Mouse (Mus musculus) macrophage (primary cell): ENCODE measurements around the gene Mapkap1. TPM values are rescaled to one million over a fixed set of nuclear protein-coding genes. Genes with fewer than 3 reads are reported as not detected.

Experiments used
- H3K27ac ChIP-seq: fragments of 350-480 bp; formaldehyde crosslinking; 2 replicates; pipeline ENCODE4 v1.9.0; 2021
- H3K36me3 ChIP-seq: fragments of 350-480 bp; formaldehyde crosslinking; 2 replicates; pipeline ENCODE4 v1.9.0; 2021; ENCODE audit errors: inconsistent target
- H3K4me3 ChIP-seq: fragments of 350-480 bp; formaldehyde crosslinking; 2 replicates; pipeline ENCODE4 v1.9.0; 2021; ENCODE audit errors: inconsistent target
- H3K79me2 ChIP-seq: fragments of 350-480 bp; formaldehyde crosslinking; 2 replicates; pipeline ENCODE4 v1.9.0; 2021; ENCODE audit errors: inconsistent target
- WGBS: methylation state at CpG from one replicate; pipeline ENCODE4 v1.1.7; 2026; ENCODE audit warnings: inconsistent platforms; ENCODE audit not compliant: missing documents; 5-methylcytosine and 5-hydroxymethylcytosine counted together
- polyA plus RNA-seq: library from polyadenylated mRNA; stranded (reverse); fragments of 250-400 nt; gene quantifications from 3 replicates; pipeline ENCODE4 v1.2.4, GENCODE M21; 2018; ENCODE audit warnings: inconsistent platforms

Mapkap1 gene
- polyA plus RNA-seq, 1 experiment from 2014 or later: 49.6 TPM

DNA sequence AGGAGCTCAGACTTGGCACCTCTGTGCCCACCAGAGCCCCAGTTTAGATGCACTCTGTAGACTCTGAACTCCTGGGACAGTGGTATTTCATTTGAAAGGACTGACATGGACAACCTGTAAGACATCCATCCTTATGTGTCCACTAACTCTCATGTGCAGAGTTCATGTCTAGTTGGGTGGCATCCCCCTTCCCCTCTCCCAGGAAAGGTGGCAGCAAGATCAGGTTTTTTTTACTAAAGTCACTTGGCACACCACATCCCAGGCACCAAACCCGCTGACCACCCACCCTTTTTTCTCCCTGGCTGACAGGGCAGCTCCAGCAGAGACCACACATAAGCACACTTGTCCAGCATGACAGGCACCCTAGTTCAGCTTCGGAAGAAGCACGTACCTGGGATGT lies 196.3 kb downstream of the Mapkap1 start:
- Histone ChIP-seq H3K27ac (no peak overlapping the region), H3K4me3 (no peak overlapping the region), H3K79me2 (no peaks in the 10 kb centered on the region), H3K36me3 (no peaks in the 10 kb centered on the region)
- 96% methylated on average over 3 of the region's 3 CpGs for WGBS

DNA sequence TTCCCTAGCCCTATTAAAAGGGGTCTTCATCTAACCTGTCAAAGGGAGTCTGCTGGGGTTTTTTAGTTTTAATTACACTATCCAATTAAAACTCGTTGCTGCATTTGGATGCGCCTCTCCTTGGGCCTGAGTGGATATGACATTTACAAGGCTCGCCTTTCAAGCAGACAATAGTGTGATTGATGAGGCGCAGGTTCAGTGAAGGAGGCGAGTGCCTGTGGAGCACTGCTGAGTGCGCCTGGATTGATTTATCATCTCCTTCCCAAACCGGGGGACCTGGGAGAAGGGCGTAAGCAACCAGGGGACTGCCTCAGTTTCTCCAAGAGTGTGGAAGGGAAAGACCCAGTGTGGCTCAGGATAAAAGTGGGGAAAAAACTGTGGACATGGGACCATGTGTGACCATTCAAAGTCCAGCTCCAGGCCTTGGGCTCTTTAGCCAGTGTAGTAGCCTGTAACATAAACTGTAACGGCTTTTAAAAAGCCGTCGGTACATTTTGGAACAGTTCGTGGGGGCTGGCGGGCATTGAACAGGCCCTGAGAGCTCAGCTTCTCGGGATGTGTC lies 197.2 kb downstream of the Mapkap1 start:
- Histone ChIP-seq H3K4me3 (no peak overlapping the region), H3K36me3 (no peaks in the 10 kb centered on the region), H3K79me2 (no peaks in the 10 kb centered on the region), H3K27ac (no peak overlapping the region)
- WGBS: 96% methylated on average over 14 of the region's 14 CpGs

DNA sequence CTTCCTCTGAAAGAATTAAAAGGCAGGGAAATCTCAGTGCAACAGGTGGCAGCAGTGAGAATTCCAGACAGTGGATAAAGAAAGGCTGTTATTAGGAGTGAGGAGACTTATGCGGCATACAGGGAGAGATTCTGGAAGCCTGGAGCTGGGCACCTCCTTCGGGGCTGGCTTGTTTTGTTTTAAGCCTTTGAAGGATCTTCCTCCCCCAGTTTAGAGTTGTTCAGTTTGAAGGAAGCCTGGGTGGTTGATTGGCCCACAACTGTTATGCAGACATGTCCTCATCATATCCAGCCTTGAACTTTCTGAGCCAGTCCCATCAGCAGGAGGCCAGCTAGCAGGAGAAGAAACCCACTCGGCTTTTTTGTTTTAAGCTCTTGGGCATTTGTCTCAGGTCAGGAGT lies 198.5 kb downstream of the Mapkap1 start:
- Histone ChIP-seq H3K36me3 (no peaks in the 10 kb centered on the region), H3K27ac (no peak overlapping the region), H3K79me2 (no peaks in the 10 kb centered on the region), H3K4me3 (no peak overlapping the region)
- 96% methylated on average over 3 of the region's 3 CpGs for WGBS

DNA sequence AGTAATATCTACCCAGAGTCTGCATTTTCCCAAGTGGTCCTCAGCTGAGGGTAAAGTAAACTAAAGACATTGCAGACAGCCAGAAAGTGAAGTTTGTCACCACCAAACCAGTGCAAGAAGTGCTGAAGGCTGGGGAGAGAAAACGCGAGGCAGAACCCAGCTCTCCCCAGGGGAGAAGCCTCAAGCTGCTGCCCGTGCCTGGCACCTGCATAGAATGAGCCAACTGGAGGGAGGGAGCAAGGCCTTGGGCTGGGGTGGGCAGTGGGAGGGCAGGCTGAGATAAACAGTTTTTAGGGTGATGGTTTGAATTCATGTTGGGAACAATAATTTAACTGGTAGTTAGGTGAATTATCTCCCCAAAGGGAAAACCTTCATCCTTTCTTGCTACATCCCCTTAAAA lies 202.3 kb downstream of the Mapkap1 start:
- Histone ChIP-seq H3K4me3 (no peak overlapping the region), H3K79me2 (no peaks in the 10 kb centered on the region), H3K36me3 (no peaks in the 10 kb centered on the region), H3K27ac (peak overlapping the region; percentile 80; the same call in 1 of the 2 replicates)
- WGBS: 79% methylated on average over 3 of the region's 3 CpGs

DNA sequence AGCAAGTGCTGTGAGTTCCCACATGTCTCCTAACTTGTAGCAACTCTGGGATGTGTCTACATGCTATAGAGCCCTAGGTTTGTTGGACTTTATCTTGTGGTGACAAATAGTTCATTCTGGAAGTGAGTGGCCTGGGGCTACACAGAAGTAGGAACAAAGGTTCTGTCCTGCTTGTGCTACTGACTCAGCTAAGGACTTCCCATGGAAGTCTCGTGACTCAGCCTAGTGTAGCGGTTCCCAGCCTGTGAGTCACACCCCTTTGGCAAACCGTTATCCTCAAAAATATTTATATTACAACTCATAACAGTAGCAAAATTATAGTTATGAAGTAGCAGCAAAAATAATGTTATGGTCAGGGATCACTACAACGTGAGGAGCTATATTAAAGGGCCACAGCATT lies 202.9 kb downstream of the Mapkap1 start:
- WGBS: 40% methylated on average over 4 of the region's 4 CpGs
- H3K27ac ChIP-seq: peak overlapping the region; percentile 80

DNA sequence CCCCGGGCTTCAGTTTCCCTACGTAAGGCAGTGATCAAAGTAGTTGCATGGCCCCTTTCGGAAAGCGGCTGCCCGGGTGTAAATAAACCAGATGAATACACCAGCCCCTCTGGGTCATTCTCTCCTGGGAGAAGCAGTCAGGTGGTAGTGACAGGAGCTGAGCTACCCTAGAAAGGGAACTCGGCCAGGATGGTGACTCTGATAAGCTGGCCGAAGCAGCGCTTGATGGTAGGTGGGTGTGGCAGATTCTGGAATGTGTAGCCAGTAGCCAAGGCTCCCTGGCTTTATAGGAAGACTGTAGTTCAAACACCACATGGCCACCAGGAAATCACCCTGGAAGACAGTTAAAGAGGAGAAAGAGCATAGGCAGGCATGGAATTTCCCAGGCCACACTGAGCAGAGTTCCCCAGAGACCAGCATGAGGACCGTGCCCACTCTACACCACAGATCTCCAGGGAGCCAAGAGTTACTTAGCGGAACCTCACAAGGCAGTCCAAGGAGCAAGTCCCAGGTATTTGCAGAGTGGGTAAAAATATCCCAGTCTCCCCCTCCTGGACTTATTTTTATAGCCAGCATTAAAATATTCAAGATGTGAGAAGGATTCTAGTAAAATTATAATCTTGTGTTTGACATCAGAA lies 214.3 kb downstream of the Mapkap1 start:
- WGBS: 88% methylated on average over 10 of the region's 10 CpGs
- H3K27ac ChIP-seq: no peak overlapping the region
- peaks cover 21% of the 10 kb centered on the region for H3K36me3 ChIP-seq
- no peaks in the 10 kb centered on the region for H3K79me2 ChIP-seq
- no peak overlapping the region for H3K4me3 ChIP-seq

More for the DNA sequence above, 202.9 kb downstream of the Mapkap1 start:
- H3K79me2 ChIP-seq: no peaks in the 10 kb centered on the region
- H3K4me3 ChIP-seq: no peak overlapping the region
- H3K36me3 ChIP-seq: no peaks in the 10 kb centered on the region

DNA sequence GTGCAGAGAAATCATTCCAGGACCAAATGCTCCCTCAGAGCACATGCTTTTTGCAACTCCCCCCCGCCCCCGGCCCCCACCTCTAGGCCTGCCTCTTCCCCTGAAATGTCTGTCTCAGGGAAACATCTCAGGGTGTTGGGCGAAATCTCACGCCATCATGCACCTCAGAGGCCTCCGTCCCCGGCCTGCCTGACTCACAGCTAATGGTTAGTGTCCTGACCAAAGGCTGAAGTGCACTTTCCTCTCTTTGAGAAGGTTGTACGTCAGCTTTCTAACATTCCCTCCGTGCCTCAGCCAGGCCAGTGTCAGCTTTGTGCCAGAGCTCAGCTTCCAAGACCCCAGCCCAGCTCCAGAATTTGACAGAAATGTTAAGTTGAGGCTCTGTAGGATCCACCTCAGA lies 214.9 kb downstream of the Mapkap1 start:
- no peak overlapping the region for H3K27ac ChIP-seq
- WGBS: 98% methylated on average over 8 of the region's 8 CpGs
- H3K36me3 ChIP-seq: peaks cover 21% of the 10 kb centered on the region
- no peaks in the 10 kb centered on the region for H3K79me2 ChIP-seq
- H3K4me3 ChIP-seq: no peak overlapping the region

DNA sequence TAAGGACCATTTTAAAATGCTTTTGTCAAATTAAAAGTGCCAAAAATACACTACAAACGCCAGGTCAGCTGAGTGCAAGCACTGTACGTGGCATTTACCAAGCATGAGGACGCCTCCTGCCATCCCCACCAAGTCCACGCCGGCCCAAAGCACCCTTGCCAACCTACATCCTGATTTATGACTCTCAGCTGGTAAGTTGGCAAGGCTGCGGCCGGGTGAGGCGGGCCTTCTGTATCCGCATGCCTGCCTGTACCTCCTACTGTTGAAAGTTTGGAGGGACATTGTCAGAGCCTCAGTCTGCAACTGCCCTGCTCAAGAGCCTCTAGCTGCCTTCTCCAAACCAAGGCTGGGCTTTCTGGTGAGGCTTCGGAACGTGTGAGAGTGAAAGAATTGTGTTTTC lies 215.9 kb downstream of the Mapkap1 start:
- H3K27ac ChIP-seq: no peak overlapping the region
- H3K4me3 ChIP-seq: no peak overlapping the region
- no peaks in the 10 kb centered on the region for H3K79me2 ChIP-seq
- WGBS: 45% methylated on average over 11 of the region's 11 CpGs
- H3K36me3 ChIP-seq: peaks cover 21% of the 10 kb centered on the region

DNA sequence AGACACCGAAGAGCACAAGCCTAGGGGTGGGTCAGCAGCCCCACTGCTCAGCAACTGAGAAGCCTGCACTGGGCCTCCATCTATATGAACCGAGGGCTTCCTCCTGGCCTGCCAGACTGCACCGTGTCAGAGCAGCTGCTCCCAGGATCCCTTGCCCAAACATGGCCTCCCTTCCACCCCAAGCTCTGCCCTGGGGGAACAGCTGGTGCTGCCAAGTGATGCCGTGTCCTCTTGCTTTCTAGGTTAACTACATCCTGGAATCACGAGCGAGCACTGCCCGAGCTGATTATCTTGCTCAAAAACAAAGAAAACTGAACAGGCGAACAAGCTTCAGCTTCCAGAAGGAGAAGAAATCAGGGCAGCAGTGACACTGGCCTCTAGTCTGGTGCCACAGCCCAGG lies 216.6 kb downstream of the Mapkap1 start:
- H3K27ac ChIP-seq: no peak overlapping the region
- H3K79me2 ChIP-seq: no peaks in the 10 kb centered on the region
- peaks cover 21% of the 10 kb centered on the region for H3K36me3 ChIP-seq
- no peak overlapping the region for H3K4me3 ChIP-seq
- 81% methylated on average over 6 of the region's 8 CpGs for WGBS

DNA sequence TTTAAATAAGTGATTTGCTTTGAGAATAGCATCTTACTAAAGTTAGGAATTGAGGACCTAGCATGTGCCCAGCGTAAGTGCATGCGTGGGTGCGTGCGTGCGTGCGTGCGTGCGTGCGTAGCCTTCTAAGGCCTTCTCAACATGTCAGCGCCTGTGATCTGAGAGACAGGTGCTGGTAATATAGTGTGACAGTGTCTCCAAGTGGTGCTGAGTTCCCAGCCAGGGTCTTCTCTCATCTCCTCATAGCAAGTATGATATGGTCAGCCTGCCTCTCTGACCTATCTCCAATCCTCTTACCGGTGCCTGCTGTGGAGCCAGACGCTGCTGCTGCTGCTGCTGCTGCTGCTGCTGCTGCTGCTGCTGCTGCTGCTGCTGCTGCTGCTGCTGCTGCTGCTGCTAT lies 217.5 kb downstream of the Mapkap1 start:
- Histone ChIP-seq H3K36me3 (peaks cover 21% of the 10 kb centered on the region), H3K4me3 (no peak overlapping the region), H3K27ac (no peak overlapping the region), H3K79me2 (no peaks in the 10 kb centered on the region)
- WGBS: 93% methylated on average over 12 of the region's 12 CpGs

DNA sequence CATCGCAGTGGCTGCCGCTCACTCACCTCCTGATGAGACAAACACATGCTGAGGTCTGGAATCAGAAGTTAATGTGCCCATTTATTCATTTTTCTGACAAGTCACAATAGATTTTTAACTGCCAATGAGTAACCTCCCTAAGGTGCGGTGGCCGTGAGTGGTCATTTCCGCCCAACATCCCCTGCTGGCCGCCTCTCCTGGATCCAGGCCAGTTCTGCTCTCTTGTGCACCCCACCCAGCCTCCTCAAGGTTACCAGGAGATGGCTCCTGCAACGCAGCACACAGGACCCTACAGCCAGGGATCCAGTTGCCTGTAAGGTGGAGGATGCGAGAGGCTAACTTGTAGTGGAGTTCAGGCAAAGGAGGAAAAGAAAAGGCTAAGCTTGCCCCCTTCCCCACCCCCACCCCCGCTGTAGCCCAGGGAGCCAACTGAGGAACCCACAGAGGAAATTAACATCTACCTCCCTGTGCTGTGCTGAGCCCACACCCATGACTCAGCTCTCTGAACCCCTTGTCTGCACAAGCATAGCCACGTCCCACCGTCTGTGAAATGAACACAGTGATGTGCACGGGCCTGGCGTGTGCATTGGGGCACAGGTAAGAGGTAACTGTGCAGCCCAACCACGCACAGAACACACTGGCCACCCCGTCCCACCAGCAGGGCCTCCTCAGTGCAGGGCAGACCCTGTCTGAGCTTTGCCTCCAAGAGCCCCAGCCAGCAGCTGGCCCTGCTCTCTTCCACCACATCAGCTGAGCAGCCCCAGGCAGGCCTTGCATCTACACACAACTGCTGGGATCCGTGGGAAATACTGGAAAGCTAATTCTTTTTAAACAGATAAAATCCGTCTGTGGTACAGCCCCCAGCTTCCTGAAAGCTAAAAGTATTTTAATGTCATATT lies 221.0 kb downstream of the Mapkap1 start:
- no peaks in the 10 kb centered on the region for H3K79me2 ChIP-seq
- H3K36me3 ChIP-seq: peaks cover 17% of the 10 kb centered on the region
- H3K27ac ChIP-seq: no peak overlapping the region
- 40% methylated on average over 17 of the region's 17 CpGs for WGBS
- H3K4me3 ChIP-seq: no peak overlapping the region

DNA sequence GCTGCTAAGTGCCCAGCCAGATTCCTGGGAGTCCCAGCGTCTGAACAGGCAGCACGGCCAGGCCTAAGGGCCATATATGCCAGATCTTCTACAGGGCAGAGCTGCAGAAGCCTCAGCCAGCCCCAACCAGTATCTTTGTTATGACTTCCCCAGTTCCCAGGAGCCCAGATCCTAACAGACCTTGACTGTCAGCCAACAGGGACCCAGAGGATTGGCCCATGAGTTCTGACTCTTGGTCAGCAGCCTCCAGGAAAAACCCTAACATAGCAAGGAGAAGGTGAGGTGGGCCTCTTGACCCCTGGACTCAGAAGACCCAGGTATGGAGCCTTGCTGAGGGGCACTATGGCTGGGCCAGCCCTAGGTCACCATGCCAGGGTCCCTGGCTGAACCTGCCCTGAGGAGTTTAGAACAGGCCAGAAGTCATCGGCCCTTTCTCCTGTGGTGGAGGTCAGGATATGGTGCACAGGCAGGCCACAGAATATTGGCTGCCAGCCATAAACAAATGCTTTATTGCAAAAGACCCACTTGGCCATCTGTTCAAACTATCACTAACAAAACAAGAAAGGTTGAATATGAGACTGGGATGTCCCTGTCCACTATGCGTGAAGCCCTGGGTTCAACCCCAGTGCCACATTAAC lies 222.5 kb downstream of the Mapkap1 start:
- 59% methylated on average over 4 of the region's 4 CpGs for WGBS

DNA sequence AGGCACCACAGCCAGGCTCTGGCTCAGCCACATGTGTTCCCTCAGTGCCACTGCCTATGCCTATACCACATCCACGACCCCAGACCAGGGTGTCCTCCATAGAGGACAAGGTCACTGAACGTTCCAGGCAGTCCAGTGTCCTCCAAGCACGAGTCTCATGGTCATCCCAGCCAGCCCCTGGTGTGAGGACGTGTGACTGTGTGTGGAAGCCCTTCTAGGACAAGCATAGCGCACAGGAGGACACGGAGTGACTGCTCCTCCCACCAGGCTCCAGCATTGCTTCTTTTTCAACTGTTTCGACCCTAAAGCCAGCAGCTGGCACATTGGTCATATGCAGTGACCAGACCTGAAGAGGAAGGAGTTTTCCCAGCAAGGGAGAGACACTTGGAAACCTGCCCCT lies 223.2 kb downstream of the Mapkap1 start:
- H3K27ac ChIP-seq: no peak overlapping the region
- H3K4me3 ChIP-seq: no peak overlapping the region
- 0 out of 2 replicates have a peak, but pooled peaks cover 4% of the 10 kb centered on the region for H3K36me3 ChIP-seq
- no peaks in the 10 kb centered on the region for H3K79me2 ChIP-seq
- 67% methylated on average over 7 of the region's 7 CpGs for WGBS

More for the DNA sequence above, 222.5 kb downstream of the Mapkap1 start:
- 0 out of 2 replicates have a peak, but pooled peaks cover 7% of the 10 kb centered on the region for H3K36me3 ChIP-seq
- no peaks in the 10 kb centered on the region for H3K79me2 ChIP-seq
- H3K27ac ChIP-seq: no peak overlapping the region
- no peak overlapping the region for H3K4me3 ChIP-seq

DNA sequence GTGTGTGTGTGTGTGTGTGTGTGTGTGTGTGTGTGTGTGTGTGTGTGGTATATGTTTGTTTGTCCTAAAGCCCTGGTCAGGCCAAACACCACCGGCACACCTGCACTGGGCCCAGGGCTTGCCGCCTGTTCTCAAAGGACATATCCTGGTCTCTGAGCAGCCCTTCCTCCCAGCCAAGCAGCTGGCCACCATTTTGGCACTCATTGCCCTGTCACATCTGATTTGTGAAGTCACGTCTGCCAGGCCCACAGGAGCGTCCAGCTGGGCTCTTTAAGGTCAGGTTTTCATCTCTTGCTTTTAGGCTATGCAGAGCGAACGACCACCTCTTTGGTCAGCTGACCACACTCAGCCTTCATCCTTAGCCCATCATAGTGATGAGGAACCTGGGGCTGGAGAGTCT lies 223.9 kb downstream of the Mapkap1 start:
- WGBS: 88% methylated on average over 6 of the region's 6 CpGs
- H3K4me3 ChIP-seq: no peak overlapping the region
- H3K79me2 ChIP-seq: no peaks in the 10 kb centered on the region

More for the DNA sequence above, 223.9 kb downstream of the Mapkap1 start:
- H3K27ac ChIP-seq: no peak overlapping the region
- H3K36me3 ChIP-seq: no peaks in the 10 kb centered on the region
